Mouse (Mus musculus): ENCODE measurements around the gene Sec23a.
A peak's percentile ranks its signal among the peaks of the same experiment; 100 is the strongest.
"Not testable (repeated sequence)": the region's sequence is repeated elsewhere in the genome, so short reads cannot be mapped to it uniquely, and the experiment has no call there.

The Sec23a gene

DNA sequence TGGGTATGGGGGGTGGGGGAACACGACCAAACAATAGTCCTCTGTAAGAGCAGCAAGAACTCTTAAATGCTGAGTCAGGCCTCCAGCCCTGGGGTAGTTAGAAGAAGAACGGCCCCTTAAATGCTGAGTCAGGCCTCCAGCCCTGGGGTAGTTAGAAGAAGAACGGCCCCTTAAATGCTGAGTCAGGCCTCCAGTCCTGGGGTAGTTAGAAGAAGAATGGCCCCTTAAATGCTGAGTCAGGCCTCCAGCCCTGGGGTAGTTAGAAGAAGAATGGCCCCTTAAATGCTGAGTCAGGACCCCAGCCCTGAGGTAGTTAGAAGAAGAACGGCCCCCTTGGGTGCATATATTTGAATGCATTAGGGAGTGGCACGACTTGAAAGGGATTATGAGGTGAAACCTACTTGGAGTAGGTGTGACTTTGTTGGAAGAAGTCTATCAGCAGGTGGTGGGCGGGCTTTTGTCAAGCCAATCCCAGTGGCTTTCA, 30.6 kb downstream of the Sec23a start:
- not testable (repeated sequence) for DNase-seq

DNA sequence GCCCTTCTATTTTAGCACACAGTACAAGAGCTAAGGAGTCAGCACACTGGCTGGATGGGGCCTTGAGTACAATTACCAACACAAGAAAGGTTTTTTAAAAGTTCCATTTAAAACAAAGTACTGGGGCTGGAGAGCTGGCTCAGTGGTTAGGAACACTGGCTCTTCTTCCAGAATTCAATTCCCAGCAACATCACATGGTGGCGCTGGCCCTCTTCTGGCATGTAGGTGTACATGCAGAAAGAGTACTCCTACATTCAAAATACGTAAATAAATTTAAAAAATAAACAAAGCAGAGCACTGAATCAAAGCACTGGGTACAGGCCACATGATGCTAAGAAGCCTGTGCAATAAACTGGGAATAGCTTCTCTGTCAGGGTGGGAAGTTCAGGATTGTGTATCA, 34.9 kb downstream of the Sec23a start:
- no peak for DNase-seq

DNA sequence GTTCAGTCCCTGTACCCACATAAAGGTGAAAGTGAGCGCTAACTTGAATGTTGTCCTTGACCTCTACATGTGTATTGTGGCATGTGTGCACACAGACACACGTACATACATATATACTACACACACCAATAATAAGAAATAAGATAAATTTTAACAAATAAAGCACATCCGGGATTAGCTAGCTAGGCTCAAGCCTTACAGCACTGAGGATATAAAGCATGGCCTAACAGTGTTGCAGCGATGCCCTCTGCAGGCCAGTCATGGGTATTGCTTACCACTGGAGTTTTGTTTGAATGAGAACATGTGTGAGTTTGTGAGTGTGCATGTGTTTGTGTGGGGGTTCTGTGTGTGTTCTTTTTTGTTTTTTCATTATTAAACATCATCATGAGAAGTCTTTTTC, 47.2 kb downstream of the Sec23a start:
- DNase-seq, result no peak

DNA sequence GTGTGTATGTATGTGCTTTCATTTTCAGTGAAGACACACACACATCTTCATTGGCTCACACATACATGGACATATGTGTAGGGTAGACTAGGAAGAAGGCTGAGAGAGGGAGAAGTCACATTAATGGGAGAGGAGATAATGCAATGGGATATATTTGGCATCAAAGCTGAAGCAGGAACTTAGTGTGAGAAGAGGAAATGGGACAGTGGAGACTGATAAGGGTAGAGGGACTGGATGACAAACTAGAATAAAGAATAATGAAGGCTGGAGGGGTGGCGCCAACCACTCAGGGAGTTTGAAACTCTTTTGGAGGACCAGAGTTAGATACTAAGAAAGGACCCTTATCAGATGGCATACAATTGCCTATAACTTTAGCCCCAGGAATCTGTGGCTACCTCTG, 51.0 kb downstream of the Sec23a start:
- DNase-seq, result no peak

DNA sequence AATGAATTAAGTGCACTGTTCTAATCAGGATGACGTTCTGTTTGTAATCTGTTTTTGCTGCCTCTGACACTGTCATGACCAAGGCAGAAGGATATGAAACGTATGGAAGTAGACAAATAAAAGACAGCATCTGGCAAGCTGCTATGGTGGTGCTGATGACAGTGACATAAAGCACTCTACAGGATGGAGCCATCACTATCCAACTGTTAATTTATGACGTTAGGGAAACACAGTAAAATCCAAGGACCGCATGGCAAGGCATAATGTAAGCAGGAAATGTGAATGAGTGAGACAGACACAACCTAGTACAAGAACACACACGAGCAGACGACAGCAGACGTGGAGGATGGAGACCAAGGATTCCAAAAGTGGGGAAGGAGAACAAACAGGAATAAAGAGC, 55.2 kb downstream of the Sec23a start:
- no peak for DNase-seq

DNA sequence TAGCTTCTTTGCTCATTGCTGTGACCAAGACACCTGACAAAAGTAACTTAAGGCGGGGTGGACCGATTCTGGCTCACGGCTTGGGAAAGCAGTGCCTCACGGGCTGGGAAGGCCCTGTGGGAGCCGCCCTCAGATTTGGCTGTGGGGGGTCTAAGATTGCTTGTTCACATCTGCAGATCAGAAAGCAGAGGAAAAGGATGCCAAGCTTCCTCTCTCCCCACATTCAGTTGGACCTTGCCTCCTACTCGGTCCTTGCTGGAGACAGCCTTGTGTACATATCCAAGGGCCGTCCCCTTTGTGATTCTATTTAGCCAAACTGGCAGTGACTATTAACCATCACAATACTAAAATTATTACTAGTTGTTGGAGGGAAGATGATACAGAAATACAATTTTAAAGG, 55.7 kb downstream of the Sec23a start:
- DNase-seq, result no peak

DNA sequence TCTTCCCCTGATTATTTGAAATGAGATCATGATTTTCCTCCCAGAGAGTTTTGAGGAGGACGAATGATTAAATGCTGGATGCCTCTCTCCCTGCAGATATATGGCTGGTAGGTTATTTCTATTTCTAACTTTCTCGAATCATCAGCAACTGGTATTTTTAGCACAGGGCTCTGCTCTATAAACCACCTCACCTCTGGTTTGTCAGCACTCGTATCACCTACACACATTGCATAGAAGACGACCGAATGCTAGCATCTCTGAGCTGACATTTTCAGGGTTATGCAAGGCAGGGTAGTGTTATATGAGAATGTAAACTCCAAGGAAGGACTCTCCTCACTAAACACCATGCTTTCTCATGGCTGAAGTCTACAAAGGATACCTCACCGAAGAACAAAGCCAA, 63.9 kb downstream of the Sec23a start:
- no peak for DNase-seq

DNA sequence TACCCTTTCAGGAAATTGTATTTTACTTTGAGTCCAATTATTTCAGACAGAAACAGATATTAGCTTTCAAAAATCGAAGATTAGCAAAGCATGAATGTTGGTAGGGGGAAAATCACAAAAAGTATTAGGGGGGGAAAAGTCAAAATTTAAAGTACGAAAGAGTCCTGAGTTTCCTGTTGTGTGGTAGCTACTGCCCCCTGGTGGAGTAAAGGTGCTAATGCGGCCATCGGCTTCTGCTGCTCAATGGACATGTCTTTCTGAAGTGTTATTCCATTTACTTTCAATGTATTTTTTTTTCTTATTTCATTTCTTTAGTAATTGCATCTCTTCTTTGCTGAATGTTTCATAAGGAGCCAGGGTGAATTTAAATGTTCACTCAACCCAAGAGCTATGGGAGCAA, 64.6 kb downstream of the Sec23a start:
- DNase-seq, result peak; percentile 10

DNA sequence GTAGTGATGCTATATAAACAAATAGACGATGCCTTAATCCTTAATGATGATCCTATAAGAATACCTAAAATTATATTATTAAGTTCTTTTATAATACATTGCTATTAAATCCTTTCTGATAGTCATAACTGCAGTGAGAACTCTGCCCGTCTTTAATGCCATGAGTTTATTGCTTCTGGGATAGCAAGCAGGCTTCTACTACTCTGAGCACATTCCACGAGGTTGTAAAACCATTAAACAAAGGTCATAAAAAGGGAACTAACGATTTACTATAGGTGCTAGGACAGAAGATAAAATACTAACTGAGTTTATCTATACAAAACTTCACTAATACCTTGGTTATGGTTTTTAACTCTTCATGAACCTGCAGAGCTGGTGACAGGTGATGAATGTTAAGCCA, 69.3 kb downstream of the Sec23a start:
- DNase-seq, result no peak

DNA sequence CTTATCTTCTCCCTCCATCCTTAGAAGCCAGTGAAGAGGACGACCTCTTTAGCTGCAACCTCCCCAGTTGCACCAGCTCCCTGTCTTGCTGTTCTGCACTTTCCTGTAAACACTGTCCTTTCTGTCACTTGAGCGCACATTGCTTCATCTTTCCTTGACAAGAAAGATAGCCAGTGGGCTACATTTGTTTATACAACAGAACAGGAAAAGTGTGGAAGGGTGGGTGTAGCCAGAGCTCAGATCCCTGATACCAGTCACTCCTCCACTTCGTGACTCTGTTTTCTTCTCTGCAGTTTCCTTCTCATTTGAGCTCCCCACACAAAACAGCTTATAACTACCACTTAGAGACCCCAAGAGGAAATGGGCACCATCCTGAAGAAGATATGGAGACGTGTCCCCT, 77.2 kb downstream of the Sec23a start:
- DNase-seq, result no peak

DNA sequence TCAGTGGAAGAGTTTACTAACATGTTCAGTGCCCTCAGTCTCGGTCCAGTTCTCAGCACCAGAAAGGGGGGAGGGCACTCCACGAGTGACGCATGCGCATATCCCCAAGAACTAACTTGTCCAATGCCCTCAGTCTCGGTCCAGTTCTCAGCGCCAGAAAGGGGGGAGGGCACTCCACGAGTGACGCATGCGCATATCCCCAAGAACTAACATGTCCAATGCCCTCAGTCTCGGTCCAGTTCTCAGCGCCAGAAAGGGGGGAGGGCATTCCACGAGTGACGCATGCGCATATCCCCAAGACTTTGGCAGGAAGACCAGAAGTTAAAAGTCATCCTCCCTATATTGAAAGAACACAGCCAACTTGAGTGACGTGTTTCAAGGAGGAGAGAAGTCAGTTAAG, 86.8 kb downstream of the Sec23a start:
- no peak for DNase-seq

DNA sequence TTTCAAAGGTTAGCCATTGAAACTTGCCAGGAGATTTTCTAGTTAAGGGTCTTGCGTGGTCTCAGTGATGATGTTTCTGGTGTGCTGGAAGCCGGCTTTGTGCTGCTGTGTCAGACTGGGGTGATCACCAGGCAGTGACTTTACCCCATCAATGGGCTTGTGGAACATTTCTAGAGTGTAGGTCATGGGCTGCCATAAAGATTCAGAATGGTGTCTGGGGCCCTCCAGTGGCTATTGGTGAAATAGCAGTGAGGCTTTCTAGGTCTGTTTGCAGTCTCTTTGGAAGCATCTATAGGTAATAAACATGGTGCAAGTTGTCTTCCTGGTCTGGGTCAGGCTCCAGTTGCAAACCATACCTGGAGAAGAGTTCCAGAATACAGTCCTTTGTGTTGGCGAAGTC, 87.8 kb downstream of the Sec23a start:
- no peak for DNase-seq

DNA sequence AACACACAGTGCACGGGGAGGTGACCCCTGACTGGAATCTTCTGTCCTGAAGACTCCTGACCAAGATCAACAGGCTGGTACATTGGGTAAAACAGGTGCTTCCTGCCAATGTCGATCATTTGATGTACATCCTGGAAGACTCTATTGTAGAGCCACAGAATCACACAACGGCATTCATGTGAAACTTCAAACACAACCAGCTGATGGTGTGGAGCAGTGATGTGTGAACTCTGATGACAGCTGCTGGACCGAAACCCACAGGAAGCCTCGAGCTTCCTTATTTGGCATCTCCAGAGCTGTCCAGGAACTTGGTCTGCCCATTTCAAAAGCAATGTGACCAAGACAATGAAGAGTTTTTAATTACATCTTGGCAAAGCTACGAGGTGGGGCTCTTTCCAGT, 91.0 kb downstream of the Sec23a start:
- DNase-seq, result no peak

DNA sequence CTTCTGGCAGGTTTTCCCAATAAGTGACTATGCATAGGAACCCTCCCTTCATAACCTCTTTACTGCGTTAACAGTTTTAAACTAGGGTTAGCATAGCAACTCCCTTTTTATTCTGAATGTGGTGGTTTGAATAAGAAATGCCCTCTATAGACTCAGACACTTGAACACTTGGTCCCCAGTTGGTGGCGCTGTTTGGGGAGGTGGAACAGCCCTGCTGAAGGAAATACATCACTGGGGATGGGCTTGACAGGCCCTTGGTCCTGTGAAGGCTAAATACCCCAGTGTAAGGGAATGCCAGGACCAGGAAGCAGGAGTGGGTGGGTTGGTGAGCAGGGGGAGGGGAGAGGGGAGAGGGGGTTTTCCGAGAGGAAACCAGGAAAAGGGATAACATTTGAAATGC, 92.3 kb downstream of the Sec23a start:
- DNase-seq, result no peak

DNA sequence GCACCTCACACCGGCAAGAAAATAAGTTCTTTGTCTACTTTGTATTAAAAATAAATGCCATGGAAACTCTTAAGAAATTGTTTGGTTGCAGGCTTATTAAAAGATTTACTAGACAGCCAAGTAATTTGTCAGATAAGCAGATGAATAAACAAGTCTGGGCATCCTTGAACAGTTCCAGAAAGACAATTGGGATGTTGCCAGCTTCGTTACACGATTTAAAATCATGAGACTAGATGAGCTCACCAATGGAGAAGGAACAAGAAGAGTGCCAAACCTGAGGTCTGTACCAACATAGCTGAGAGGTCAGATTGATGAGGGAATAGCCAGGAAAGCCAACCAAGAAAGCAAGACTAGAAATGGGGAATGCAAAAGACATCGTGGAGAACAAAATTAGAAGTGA, 102.0 kb downstream of the Sec23a start:
- no peak for DNase-seq

Measured in kidney, adult 11 months (tissue).